Mouse (Mus musculus) MEL (cell line): ENCODE measurements around the gene Kif23. TPM values are rescaled to one million over a fixed set of nuclear protein-coding genes. Genes with fewer than 3 reads are reported as not detected.

Source experiments
- DNase-seq: peaks from one replicate; pipeline ENCODE4 v3.0.0; 2011; ENCODE audit warnings: low read depth, low spot score
- H3K27ac ChIP-seq: 2 replicates; pipeline ENCODE4 v1.5.1; 2012; ENCODE audit warnings: low read depth, mild to moderate bottlenecking, control low read depth, low read length, moderate library complexity; ENCODE audit not compliant: control insufficient read depth
- H3K27me3 ChIP-seq, 2 experiments: fragments of 150-350 bp in 1 of 2; sonication (generic) in 1 of 2; 2 replicates each; pipeline ENCODE4 v1.6.1; 2012; ENCODE audit warnings: low read length in 2 of 2, mild to moderate bottlenecking in 2 of 2, improper control_type of control experiment in 1 of 2, moderate library complexity in 1 of 2; ENCODE audit not compliant: insufficient read depth in 2 of 2, control insufficient read depth in 1 of 2
- H3K36me3 ChIP-seq, 2 experiments: 2 replicates each; pipeline ENCODE4 v1.6.1; 2012 to 2014; ENCODE audit warnings: low read length in 2 of 2, improper control_type of control experiment in 1 of 2, inconsistent platforms in 1 of 2, mild to moderate bottlenecking in 1 of 2; ENCODE audit not compliant: insufficient read depth in 2 of 2, control insufficient read depth in 1 of 2
- H3K4me1 ChIP-seq, 2 experiments: fragments of 150-350 bp in 1 of 2; sonication (generic) in 1 of 2; 2 replicates each; pipeline ENCODE4 v1.6.1; 2012; ENCODE audit warnings: low read length in 2 of 2, improper control_type of control experiment in 1 of 2, mild to moderate bottlenecking in 1 of 2; ENCODE audit not compliant: insufficient read depth in 2 of 2, control insufficient read depth in 1 of 2
- H3K4me3 ChIP-seq, 2 experiments: fragments of 150-350 bp in 1 of 2; sonication (generic) in 1 of 2; 2 replicates each; pipeline ENCODE4 v1.5.1; 2012; ENCODE audit warnings: low read depth in 2 of 2, low read length in 2 of 2, mild to moderate bottlenecking in 2 of 2, moderate library complexity in 2 of 2, control low read depth in 1 of 2, improper control_type of control experiment in 1 of 2; ENCODE audit not compliant: control insufficient read depth in 1 of 2, insufficient read depth in 1 of 2
- H3K79me2 ChIP-seq: 2 replicates; pipeline ENCODE4 v1.6.1; 2012; ENCODE audit warnings: mild to moderate bottlenecking, low read length, moderate library complexity; ENCODE audit not compliant: control insufficient read depth, poor library complexity, insufficient read depth
- H3K9ac ChIP-seq: 2 replicates; pipeline ENCODE4 v1.6.1; 2012; ENCODE audit warnings: low read depth, mild to moderate bottlenecking, control low read depth, low read length, moderate library complexity; ENCODE audit not compliant: control insufficient read depth, poor library complexity, severe bottlenecking
- H3K9me3 ChIP-seq: fragments of 150-350 bp; sonication (generic); replicated peaks from 2 replicates; pipeline ENCODE4 v1.6.1; 2012; ENCODE audit warnings: mild to moderate bottlenecking, low read length, improper control_type of control experiment, moderate library complexity; ENCODE audit not compliant: insufficient read depth
- BHLHE40 ChIP-seq: IDR thresholded peaks from 2 replicates; pipeline ENCODE4 v1.6.1; 2012; ENCODE audit warnings: low read depth, mild to moderate bottlenecking, inconsistent platforms, low read length, improper control_type of control experiment, borderline replicate concordance
- CHD1 ChIP-seq: IDR thresholded peaks from 2 replicates; pipeline ENCODE4 v1.6.1; 2012; ENCODE audit warnings: low read depth, mild to moderate bottlenecking, inconsistent platforms, low read length, improper control_type of control experiment
- CHD2 ChIP-seq: IDR thresholded peaks from 2 replicates; pipeline ENCODE4 v1.6.1; 2011; ENCODE audit warnings: low read length, improper control_type of control experiment
- E2F4 ChIP-seq: IDR thresholded peaks from 2 replicates; pipeline ENCODE4 v1.6.1; 2011; ENCODE audit warnings: low read depth, low read length, improper control_type of control experiment, borderline replicate concordance
- ELF1 ChIP-seq: IDR thresholded peaks from 2 replicates; pipeline ENCODE4 v1.6.1; 2014; ENCODE audit warnings: low read depth, mild to moderate bottlenecking, inconsistent platforms, low read length, improper control_type of control experiment, moderate library complexity
- GATA1 ChIP-seq: IDR thresholded peaks from 2 replicates; pipeline ENCODE4 v1.6.1; 2011; ENCODE audit warnings: low read depth, low read length, improper control_type of control experiment
- HCFC1 ChIP-seq: IDR thresholded peaks from 2 replicates; pipeline ENCODE4 v1.6.1; 2012; ENCODE audit warnings: low read depth, mild to moderate bottlenecking, inconsistent platforms, low read length, improper control_type of control experiment, moderate library complexity
- MAFK ChIP-seq: IDR thresholded peaks from 2 replicates; pipeline ENCODE4 v1.6.1; 2011; ENCODE audit warnings: low read depth, mild to moderate bottlenecking, low read length, improper control_type of control experiment, borderline replicate concordance
- MAZ ChIP-seq: IDR thresholded peaks from 2 replicates; pipeline ENCODE4 v1.6.1; 2012; ENCODE audit warnings: low read depth, mild to moderate bottlenecking, inconsistent platforms, low read length, improper control_type of control experiment
- MYB ChIP-seq: IDR thresholded peaks from 2 replicates; pipeline ENCODE4 v1.6.1; 2011; ENCODE audit warnings: mild to moderate bottlenecking, low read depth, low read length, improper control_type of control experiment
- NELFE ChIP-seq: IDR thresholded peaks from 2 replicates; pipeline ENCODE4 v1.6.1; 2011; ENCODE audit warnings: low read depth, low read length, improper control_type of control experiment
- NRF1 ChIP-seq: IDR thresholded peaks from 2 replicates; pipeline ENCODE4 v1.6.1; 2014; ENCODE audit warnings: low read depth, mild to moderate bottlenecking, inconsistent platforms, low read length, improper control_type of control experiment, moderate library complexity; ENCODE audit not compliant: poor library complexity, insufficient read depth, severe bottlenecking
- POLR2A ChIP-seq, 2 experiments: IDR thresholded peaks; 2 replicates each; pipeline ENCODE4 v1.6.1; 2011 to 2012; ENCODE audit warnings: low read length in 2 of 2, mild to moderate bottlenecking in 2 of 2, control low read depth in 1 of 2, improper control_type of control experiment in 1 of 2, low read depth in 1 of 2, moderate library complexity in 1 of 2; ENCODE audit not compliant: control insufficient read depth in 1 of 2, insufficient read depth in 1 of 2, poor library complexity in 1 of 2
- POLR2AphosphoS2 ChIP-seq: IDR thresholded peaks from 2 replicates; pipeline ENCODE4 v1.6.1; 2011; ENCODE audit warnings: low read length, improper control_type of control experiment
- POLR2AphosphoS5 ChIP-seq: IDR thresholded peaks from 2 replicates; pipeline ENCODE4 v1.6.1; 2012; ENCODE audit warnings: low read depth, borderline replicate concordance, mild to moderate bottlenecking, inconsistent platforms, low read length, moderate library complexity, mixed read lengths
- SMC3 ChIP-seq: IDR thresholded peaks from 2 replicates; pipeline ENCODE4 v1.6.1; 2011; ENCODE audit warnings: low read depth, low read length, improper control_type of control experiment
- TBP ChIP-seq: IDR thresholded peaks from 2 replicates; pipeline ENCODE4 v1.8.0; 2011; ENCODE audit warnings: low read depth, low read length, improper control_type of control experiment
- TCF12 ChIP-seq: IDR thresholded peaks from 2 replicates; pipeline ENCODE4 v1.6.1; 2014; ENCODE audit warnings: low read depth, mild to moderate bottlenecking, inconsistent platforms, low read length, improper control_type of control experiment, moderate library complexity
- ZC3H11A ChIP-seq: IDR thresholded peaks from 2 replicates; pipeline ENCODE4 v1.6.1; 2012; ENCODE audit warnings: low read depth, mild to moderate bottlenecking, inconsistent platforms, low read length, improper control_type of control experiment
- ZKSCAN1 ChIP-seq: IDR thresholded peaks from 2 replicates; pipeline ENCODE4 v1.6.1; 2012; ENCODE audit warnings: low read depth, mild to moderate bottlenecking, inconsistent platforms, low read length, improper control_type of control experiment, moderate library complexity
- ZMIZ1 ChIP-seq: IDR thresholded peaks from 2 replicates; pipeline ENCODE4 v1.6.1; 2012; ENCODE audit warnings: low read depth, mild to moderate bottlenecking, inconsistent platforms, low read length, improper control_type of control experiment, moderate library complexity
- ZNF384 ChIP-seq: IDR thresholded peaks from 2 replicates; pipeline ENCODE4 v1.6.1; 2012; ENCODE audit warnings: low read depth, mild to moderate bottlenecking, inconsistent platforms, low read length, improper control_type of control experiment
- polyA plus RNA-seq, 2 experiments: library from polyadenylated mRNA; stranded (reverse) in 1 of 2; unstranded in 1 of 2; fragments of >175 nt in 1 of 2; fragments of >200 nt in 1 of 2; gene quantifications; 2 replicates each; pipeline versions ENCODE4 v1.2.1 to v1.2.4; 2012; ENCODE audit warnings: low replicate concordance in 2 of 2, low read depth in 1 of 2; ENCODE audit not compliant: insufficient read length in 2 of 2, insufficient read depth in 1 of 2, missing spikeins in 1 of 2
- total RNA-seq: library from RNA; depleted of rRNA; stranded (reverse); fragments of 300-350 nt; gene quantifications from 2 replicates; pipeline ENCODE4 v1.2.3, GENCODE M21; 2012

The Kif23 gene
- total and polyA plus RNA-seq, 3 experiments, result 37.5 to 100 TPM; not detected in 1

GRCm38 (mm10) chr9:61908341-61908740 is 38.2 kb downstream of the Kif23 start:
- Histone ChIP-seq H3K4me3 (no peak overlapping the region), H3K79me2 (peaks cover 12% of the 10 kb centered on the region), H3K27ac (no peak overlapping the region), H3K9ac (no peak overlapping the region), H3K9me3 (no peaks in the 10 kb centered on the region), H3K36me3 (peaks cover 5 to 24% of the 10 kb centered on the region in 2 experiments), H3K27me3 (no peaks in the 10 kb centered on the region), H3K4me1 (peaks cover 0 to 21% of the 10 kb centered on the region in 2 experiments; a peak in 2 of 4 replicates)
- DNase-seq, result peak; percentile 51
- TF ChIP-seq GATA1 (no peak), ZMIZ1 (no peak), MAZ (no peak), NRF1 (no peak), CHD1 (no peak), NELFE (no peak), TCF12 (no peak), HCFC1 (no peak), CHD2 (no peak), BHLHE40 (no peak), MYB (no peak), SMC3 (no peak), POLR2AphosphoS2 (no peak), MAFK (no peak), ZNF384 (no peak), TBP (no peak), POLR2AphosphoS5 (no peak), ZC3H11A (no peak), ZKSCAN1 (no peak)

- DNase-seq, result peak; percentile 60
- H3K36me3 ChIP-seq, result peaks cover 2 to 22% of the 10 kb centered on the region in 2 experiments
Observed at GRCm38 (mm10) chr9:61907621-61908295, 38.8 kb downstream of the Kif23 start.

More at GRCm38 (mm10) chr9:61907621-61908295, 38.8 kb downstream of the Kif23 start:
- TF ChIP-seq CHD2 (no peak), MAZ (0 out of 2 replicates have a peak, but pooled peaks have one; percentile 36), ELF1 (no peak), E2F4 (no peak), POLR2A (IDR thresholded peaks at IDR 0.05; ENCODE audit: control insufficient read depth in 1 of 2, insufficient read depth in 1 of 2, low read depth in 1 of 2, low read length in 2 of 2, poor library complexity in 1 of 2) (no peak), GATA1 (0 out of 2 replicates have a peak, but pooled peaks have one; percentile 17), POLR2AphosphoS2 (no peak)
- Histone ChIP-seq H3K9me3 (no peaks in the 10 kb centered on the region), H3K4me3 (no peak overlapping the region), H3K27ac (peak overlapping the region; percentile 35; the same call in 1 of the 2 replicates), H3K4me1 (peaks cover 0 to 21% of the 10 kb centered on the region in 2 experiments; a peak in 2 of 4 replicates), H3K9ac (no peak overlapping the region), H3K79me2 (peaks cover 6% of the 10 kb centered on the region), H3K27me3 (no peaks in the 10 kb centered on the region)
